Mouse (Mus musculus) 416B (cell line): Measurements from ENCODE around the gene Slc28a2.
A peak's percentile ranks its signal among the peaks of the same experiment; 100 is the strongest.
"Not testable (repeated sequence)": the region's sequence is repeated elsewhere in the genome, so short reads cannot be mapped to it uniquely, and the experiment has no call there.

Experiments
- DNase-seq: peaks from one replicate; pipeline ENCODE4 v3.0.0; 2011; ENCODE audit warnings: low read depth

Slc28a2 gene

GRCm38 (mm10) chr2:122426200-122426599, at the start of gene Slc28a2:
Slc28a2 (plus strand) TSS chr2:122426477.
- not testable (repeated sequence) for DNase-seq

GRCm38 (mm10) chr2:122377215-122377674, 49.0 kb upstream of the Slc28a2 start:
- DNase-seq, result peak; percentile 98

GRCm38 (mm10) chr2:122377751-122378246, 48.5 kb upstream of the Slc28a2 start:
- peak; percentile 90 for DNase-seq

- DNase-seq, result peak; percentile 86
Observed at GRCm38 (mm10) chr2:122378421-122379291, 47.6 kb upstream of the Slc28a2 start.

GRCm38 (mm10) chr2:122379292-122379650, 47.0 kb upstream of the Slc28a2 start:
- no peak for DNase-seq

GRCm38 (mm10) chr2:122380768-122381311, 45.4 kb upstream of the Slc28a2 start:
- DNase-seq, result peak; percentile 78

- DNase-seq, result no peak
Observed at GRCm38 (mm10) chr2:122381329-122382103, 44.8 kb upstream of the Slc28a2 start.

GRCm38 (mm10) chr2:122382121-122382520, 44.2 kb upstream of the Slc28a2 start:
- DNase-seq, result no peak

GRCm38 (mm10) chr2:122385095-122385494, 41.2 kb upstream of the Slc28a2 start:
- DNase-seq, result peak; percentile 32

- DNase-seq, result not testable (repeated sequence)
Observed at GRCm38 (mm10) chr2:122387135-122387534, 39.1 kb upstream of the Slc28a2 start.

GRCm38 (mm10) chr2:122396150-122396549, 30.1 kb upstream of the Slc28a2 start:
- no peak for DNase-seq

GRCm38 (mm10) chr2:122407607-122408006, 18.7 kb upstream of the Slc28a2 start:
- peak; percentile 4 for DNase-seq

- DNase-seq, result no peak
Observed at GRCm38 (mm10) chr2:122408928-122409327, 17.3 kb upstream of the Slc28a2 start.

- DNase-seq, result not testable (repeated sequence)
Observed at GRCm38 (mm10) chr2:122426645-122427044, 368 bp downstream of the Slc28a2 start.

- DNase-seq, result peak; percentile 76
Observed at GRCm38 (mm10) chr2:122438706-122439482, 12.6 kb downstream of the Slc28a2 start.

- not testable (repeated sequence) for DNase-seq
Observed at GRCm38 (mm10) chr2:122440521-122440920, 14.2 kb downstream of the Slc28a2 start.

- no peak for DNase-seq
Observed at GRCm38 (mm10) chr2:122441000-122441933, 15.0 kb downstream of the Slc28a2 start.

- no peak for DNase-seq
Observed at GRCm38 (mm10) chr2:122450351-122450750, 24.1 kb downstream of the Slc28a2 start.

GRCm38 (mm10) chr2:122452426-122452825, 26.1 kb downstream of the Slc28a2 start:
- DNase-seq, result no peak

- DNase-seq, result no peak
Observed at GRCm38 (mm10) chr2:122466901-122467300, 40.6 kb downstream of the Slc28a2 start.
